Mouse (Mus musculus) G1E (cell line): ENCODE measurements around the gene Cdh11.
"Not testable (repeated sequence)": the region's sequence is repeated elsewhere in the genome, so short reads cannot be mapped to it uniquely, and the experiment has no call there.

Source experiments
- CTCF ChIP-seq: IDR thresholded peaks from 2 replicates; pipeline ENCODE4 v1.5.1; 2012; ENCODE audit warnings: low read depth, low read length, inconsistent platforms, mixed read lengths
- TAL1 ChIP-seq: conservative IDR thresholded peaks from 2 replicates; pipeline ENCODE4 v1.6.1; 2012; ENCODE audit warnings: low read depth, low read length, inconsistent platforms, mixed read lengths

DNA sequence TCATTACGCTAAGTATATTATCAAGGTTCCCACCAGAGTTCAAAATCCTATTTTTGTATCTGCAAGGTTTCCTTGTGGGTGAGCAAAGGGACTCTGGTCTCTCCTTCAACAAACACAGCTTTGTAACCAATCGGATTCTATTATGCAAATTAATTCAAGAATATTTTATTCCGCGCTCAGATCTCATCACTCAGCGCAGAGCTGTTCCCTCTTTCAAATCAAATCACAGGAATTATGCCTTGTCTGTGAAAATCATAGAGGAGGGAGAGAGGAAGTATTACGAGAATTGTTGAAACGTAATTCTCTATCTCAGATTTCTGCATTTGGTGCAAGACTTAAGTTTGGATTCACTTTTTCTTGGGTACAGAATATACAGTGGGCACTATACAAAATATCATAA lies 100.0 kb downstream of the Cdh11 start:
- TF ChIP-seq TAL1, CTCF: not testable (repeated sequence)
